Mouse (Mus musculus): ENCODE measurements at regions not wholly inside any gene's neighbourhood (a gene's known extent, or its start where the extent isn't known, plus 50 kb on each side); places are given as distances from the start of the nearest gene placed in this dataset.

DNA sequence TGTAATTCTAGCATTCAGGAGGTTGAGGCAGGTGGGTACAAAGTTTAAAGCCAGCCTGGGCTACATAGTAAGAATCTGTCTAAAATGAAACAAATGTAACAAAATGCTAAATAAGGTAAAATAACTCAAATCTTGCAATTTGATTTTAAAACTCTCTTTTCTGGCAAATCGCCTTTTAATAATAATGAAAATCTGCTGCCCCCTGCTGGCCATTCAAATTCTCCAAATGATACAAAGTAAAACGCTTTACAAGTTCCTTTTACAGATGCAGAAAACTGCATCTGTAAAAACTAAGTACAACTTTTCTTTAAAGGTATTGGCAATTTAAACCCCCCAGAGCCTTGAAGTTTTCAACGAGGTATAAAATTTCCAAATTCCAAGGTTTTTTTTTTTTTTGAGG is 65.0 kb upstream of the Paip1 start:
- Histone ChIP-seq H3K9me3 (ENCODE audit: control insufficient read depth, insufficient read depth, low read depth, low read length) (no peaks in the 10 kb centered on the region), H3K9ac (ENCODE audit: insufficient read depth, low read depth, low read length, poor library complexity, severe bottlenecking) (no peak overlapping the region), H3K4me3 (ENCODE audit: insufficient read depth in 1 of 2, low read depth in 1 of 2, low read length in 2 of 2, poor library complexity in 1 of 2, severe bottlenecking in 1 of 2) (no peak overlapping the region), H3K4me1 (ENCODE audit: control insufficient read depth in 2 of 2, insufficient read depth in 2 of 2, low read length in 2 of 2, poor library complexity in 1 of 2) (no peaks in the 10 kb centered on the region), H3K27ac (ENCODE audit: insufficient read depth, low read depth, low read length, poor library complexity, severe bottlenecking) (no peak overlapping the region), H3K36me3 (ENCODE audit: control insufficient read depth, insufficient read depth, low read length, poor library complexity, severe bottlenecking) (peaks cover 1% of the 10 kb centered on the region; the same call in 1 of the 2 replicates)
- TF ChIP-seq ZC3H11A (IDR thresholded peaks at IDR 0.05; ENCODE audit: borderline replicate concordance, low read depth, low read length) (peak; percentile 20; the same call in 1 of the 2 replicates), CHD2 (IDR thresholded peaks at IDR 0.05; ENCODE audit: low read depth, low read length) (no peak), HCFC1 (IDR thresholded peaks at IDR 0.05; ENCODE audit: borderline replicate concordance, insufficient read depth, low read length) (no peak)
- DNase-seq (ENCODE audit: low read depth, low spot score): peak; percentile 19
- in situ Hi-C loops (cut with MboI; ENCODE audit: low sequenced_read_pairs in 2 of 2, unreplicated experiment in 2 of 2): loop anchor here in 1 of 2 experiments (25.0 kb wide), 1 partner anchor 951 kb away; no protein-coding TSS in a partner anchor

DNA sequence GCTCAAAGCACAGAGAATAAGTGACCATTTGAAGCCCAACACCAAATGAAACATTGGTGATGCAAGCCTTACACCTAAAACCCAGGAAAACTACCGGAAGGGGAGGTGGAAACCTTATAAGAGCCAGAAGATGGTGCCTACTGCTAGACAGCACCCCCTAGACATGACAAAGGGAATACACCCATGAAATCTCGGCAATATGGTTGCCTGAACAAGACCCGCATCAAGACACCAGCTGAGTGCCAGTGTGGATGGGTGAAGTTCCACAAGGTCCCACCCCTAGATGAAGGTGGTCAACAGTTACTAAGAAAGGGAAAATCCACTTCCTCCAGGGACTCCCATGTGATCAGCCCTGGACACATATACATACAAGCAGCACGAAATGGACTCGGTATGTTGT is 64.2 kb upstream of the Paip1 start:
- Histone ChIP-seq H3K27ac (ENCODE audit: insufficient read depth, low read depth, low read length, poor library complexity, severe bottlenecking) (no peak overlapping the region), H3K9me3 (ENCODE audit: control insufficient read depth, insufficient read depth, low read depth, low read length) (no peaks in the 10 kb centered on the region), H3K9ac (ENCODE audit: insufficient read depth, low read depth, low read length, poor library complexity, severe bottlenecking) (no peak overlapping the region), H3K4me1 (ENCODE audit: control insufficient read depth in 2 of 2, insufficient read depth in 2 of 2, low read length in 2 of 2, poor library complexity in 1 of 2) (no peaks in the 10 kb centered on the region), H3K4me3 (ENCODE audit: insufficient read depth in 1 of 2, low read depth in 1 of 2, low read length in 2 of 2, poor library complexity in 1 of 2, severe bottlenecking in 1 of 2) (no peak overlapping the region), H3K36me3 (ENCODE audit: control insufficient read depth, insufficient read depth, low read length, poor library complexity, severe bottlenecking) (peaks cover 2% of the 10 kb centered on the region; the same call in 1 of the 2 replicates)
- no peak for DNase-seq (ENCODE audit: low read depth, low spot score)
- TF ChIP-seq ZC3H11A (IDR thresholded peaks at IDR 0.05; ENCODE audit: borderline replicate concordance, low read depth, low read length) (no peak), HCFC1 (IDR thresholded peaks at IDR 0.05; ENCODE audit: borderline replicate concordance, insufficient read depth, low read length) (no peak), CHD2 (IDR thresholded peaks at IDR 0.05; ENCODE audit: low read depth, low read length) (no peak), ZNF384 (IDR thresholded peaks at IDR 0.05; ENCODE audit: low read depth, low read length) (no peak), MAFK (IDR thresholded peaks at IDR 0.05; ENCODE audit: insufficient read depth, low read depth, low read length) (no peak)
- in situ Hi-C loops (cut with MboI; ENCODE audit: low sequenced_read_pairs in 2 of 2, unreplicated experiment in 2 of 2): loop anchor here in 1 of 2 experiments (25.0 kb wide), 1 partner anchor 952 kb away; no protein-coding TSS in a partner anchor

DNA sequence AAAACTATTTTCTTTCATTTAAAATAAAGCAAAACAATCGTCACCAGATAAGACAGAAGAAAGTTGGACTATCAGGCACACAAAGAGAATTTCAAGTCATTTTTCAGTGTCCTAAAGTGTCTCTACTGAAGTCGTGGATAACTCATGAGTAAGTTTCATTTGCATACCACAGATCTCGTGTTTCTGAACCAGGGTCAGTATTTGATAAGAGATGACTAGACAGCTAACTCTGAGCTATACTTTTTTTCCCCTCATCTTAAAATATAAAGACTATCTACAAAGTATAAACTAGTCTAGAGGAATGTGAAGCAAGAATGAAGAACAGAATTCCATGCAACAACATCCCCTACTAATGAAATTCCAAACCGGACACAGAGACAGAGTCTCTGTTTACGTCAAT is 60.9 kb upstream of the Paip1 start:
- Histone ChIP-seq H3K9me3 (ENCODE audit: control insufficient read depth, insufficient read depth, low read depth, low read length) (no peaks in the 10 kb centered on the region), H3K36me3 (ENCODE audit: control insufficient read depth, insufficient read depth, low read length, poor library complexity, severe bottlenecking) (peaks cover 2% of the 10 kb centered on the region; the same call in 1 of the 2 replicates), H3K4me3 (ENCODE audit: insufficient read depth in 1 of 2, low read depth in 1 of 2, low read length in 2 of 2, poor library complexity in 1 of 2, severe bottlenecking in 1 of 2) (no peak overlapping the region), H3K4me1 (ENCODE audit: control insufficient read depth in 2 of 2, insufficient read depth in 2 of 2, low read length in 2 of 2, poor library complexity in 1 of 2) (no peaks in the 10 kb centered on the region), H3K9ac (ENCODE audit: insufficient read depth, low read depth, low read length, poor library complexity, severe bottlenecking) (no peak overlapping the region), H3K27ac (ENCODE audit: insufficient read depth, low read depth, low read length, poor library complexity, severe bottlenecking) (no peak overlapping the region)
- TF ChIP-seq HCFC1 (IDR thresholded peaks at IDR 0.05; ENCODE audit: borderline replicate concordance, insufficient read depth, low read length) (no peak), CHD2 (IDR thresholded peaks at IDR 0.05; ENCODE audit: low read depth, low read length) (no peak), ZC3H11A (IDR thresholded peaks at IDR 0.05; ENCODE audit: borderline replicate concordance, low read depth, low read length) (no peak), ZNF384 (IDR thresholded peaks at IDR 0.05; ENCODE audit: low read depth, low read length) (no peak), MAFK (IDR thresholded peaks at IDR 0.05; ENCODE audit: insufficient read depth, low read depth, low read length) (no peak)
- DNase-seq (ENCODE audit: low read depth, low spot score): no peak
- in situ Hi-C loops (cut with MboI; ENCODE audit: low sequenced_read_pairs in 2 of 2, unreplicated experiment in 2 of 2): loop anchor here in 1 of 2 experiments (25.0 kb wide), 1 partner anchor 955 kb away; no protein-coding TSS in a partner anchor

DNA sequence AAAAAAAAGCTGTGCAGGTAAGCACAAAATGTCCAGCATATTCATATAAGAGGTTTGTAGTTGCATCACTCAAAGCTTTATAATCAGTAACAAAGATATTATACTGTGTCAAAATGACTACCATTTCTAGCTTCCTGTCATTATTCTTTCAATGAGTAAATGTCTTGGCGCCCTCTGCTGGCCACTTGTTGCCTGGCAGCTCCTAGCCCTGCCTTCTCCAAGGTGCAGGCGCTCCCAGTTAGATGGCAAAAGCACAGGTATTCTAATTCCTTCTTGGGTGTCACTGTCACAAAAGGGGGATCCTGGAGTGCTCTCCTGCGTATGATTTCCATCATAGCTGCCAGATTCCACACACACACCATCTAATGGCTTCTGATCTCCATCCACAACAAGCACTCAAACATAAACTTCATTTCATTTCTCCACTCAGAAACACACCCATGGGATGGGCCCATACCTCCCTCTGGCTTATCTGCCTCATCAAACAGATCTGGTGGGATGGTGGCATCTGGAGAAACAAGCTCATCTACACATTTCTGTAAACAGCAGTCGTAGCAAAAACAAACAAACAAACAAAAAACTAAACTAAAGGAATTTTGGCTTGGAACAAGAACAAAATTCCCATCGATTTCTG is 49.9 kb upstream of the Paip1 start:
- Histone ChIP-seq H3K9me3 (ENCODE audit: control insufficient read depth, insufficient read depth, low read depth, low read length) (no peaks in the 10 kb centered on the region), H3K4me1 (ENCODE audit: control insufficient read depth in 2 of 2, insufficient read depth in 2 of 2, low read length in 2 of 2, poor library complexity in 1 of 2) (no peaks in the 10 kb centered on the region), H3K27ac (ENCODE audit: insufficient read depth, low read depth, low read length, poor library complexity, severe bottlenecking) (no peak overlapping the region), H3K4me3 (ENCODE audit: insufficient read depth in 1 of 2, low read depth in 1 of 2, low read length in 2 of 2, poor library complexity in 1 of 2, severe bottlenecking in 1 of 2) (no peak overlapping the region), H3K9ac (ENCODE audit: insufficient read depth, low read depth, low read length, poor library complexity, severe bottlenecking) (no peak overlapping the region), H3K36me3 (ENCODE audit: control insufficient read depth, insufficient read depth, low read length, poor library complexity, severe bottlenecking) (no peaks in the 10 kb centered on the region)
- in situ Hi-C loops (cut with MboI; ENCODE audit: low sequenced_read_pairs in 2 of 2, unreplicated experiment in 2 of 2): no loop called here
- DNase-seq (ENCODE audit: low read depth, low spot score): peak; percentile 43
- no peak for TF ChIP-seq ZC3H11A (IDR thresholded peaks at IDR 0.05; ENCODE audit: borderline replicate concordance, low read depth, low read length)
- TF ChIP-seq ZNF384 (IDR thresholded peaks at IDR 0.05; ENCODE audit: low read depth, low read length): no peak
- TF ChIP-seq HCFC1 (IDR thresholded peaks at IDR 0.05; ENCODE audit: borderline replicate concordance, insufficient read depth, low read length): no peak

Measured in ES-E14 (cell line).